Mouse (Mus musculus) heart, adult 9 months (tissue): ENCODE measurements at regions not wholly inside any gene's neighbourhood (a gene's known extent, or its start where the extent isn't known, plus 50 kb on each side); places are given as distances from the start of the nearest gene placed in this dataset.

Experiments
- DNase-seq, 2 experiments: peaks; one replicate each; pipeline ENCODE4 v3.0.0; 2022; ENCODE audit warnings: low spot score in 2 of 2

GRCm38 (mm10) chr1:90343492-90343891, 139.7 kb downstream of the Ackr3 start:
- no peak for DNase-seq

- no peak for DNase-seq
Observed at GRCm38 (mm10) chr1:90347032-90347431, 143.3 kb downstream of the Ackr3 start.

GRCm38 (mm10) chr1:90349611-90350010, 145.8 kb downstream of the Ackr3 start:
- DNase-seq = no peak

GRCm38 (mm10) chr1:90353325-90353724, 149.5 kb downstream of the Ackr3 start:
- no peak for DNase-seq

GRCm38 (mm10) chr1:90356567-90356966, 152.8 kb downstream of the Ackr3 start:
- no peak for DNase-seq

GRCm38 (mm10) chr1:90357391-90357790, 153.6 kb downstream of the Ackr3 start:
- no peak for DNase-seq

- DNase-seq = peak; percentile 49 to 50
Observed at GRCm38 (mm10) chr1:90358971-90359370, 155.2 kb downstream of the Ackr3 start.

- peak; percentile 44 to 51 for DNase-seq
Observed at GRCm38 (mm10) chr1:90360065-90360464, 156.3 kb downstream of the Ackr3 start.

- peak; percentile 23 to 34 for DNase-seq
Observed at GRCm38 (mm10) chr1:90364444-90364843, 160.7 kb downstream of the Ackr3 start.

GRCm38 (mm10) chr1:90368581-90368980, 164.8 kb downstream of the Ackr3 start:
- DNase-seq = peak in 1 of 2 experiments; percentile 11

- no peak for DNase-seq
Observed at GRCm38 (mm10) chr1:90369287-90369686, 165.5 kb downstream of the Ackr3 start.

- no peak for DNase-seq
Observed at GRCm38 (mm10) chr1:90370766-90371165, 167.0 kb downstream of the Ackr3 start.

GRCm38 (mm10) chr1:90373001-90373400, 169.2 kb downstream of the Ackr3 start:
- DNase-seq = no peak

- DNase-seq = no peak
Observed at GRCm38 (mm10) chr1:90374517-90374916, 170.7 kb downstream of the Ackr3 start.

- no peak for DNase-seq
Observed at GRCm38 (mm10) chr1:90380034-90380705, 176.4 kb downstream of the Ackr3 start.

GRCm38 (mm10) chr1:90382941-90383470, 179.2 kb downstream of the Ackr3 start:
- DNase-seq = no peak

GRCm38 (mm10) chr1:90385024-90385423, 181.2 kb downstream of the Ackr3 start:
- DNase-seq = no peak

GRCm38 (mm10) chr1:90386792-90387191, 183.0 kb downstream of the Ackr3 start:
- DNase-seq = no peak

- DNase-seq = no peak
Observed at GRCm38 (mm10) chr1:90390422-90390821, 186.6 kb downstream of the Ackr3 start.

GRCm38 (mm10) chr1:90393861-90394260, 190.1 kb downstream of the Ackr3 start:
- DNase-seq = no peak

GRCm38 (mm10) chr1:90395331-90396016, 191.7 kb downstream of the Ackr3 start:
- DNase-seq = no peak

- DNase-seq = no peak
Observed at GRCm38 (mm10) chr1:90396660-90397059, 192.9 kb downstream of the Ackr3 start.

GRCm38 (mm10) chr1:90397355-90397754, 193.6 kb downstream of the Ackr3 start:
- no peak for DNase-seq
